Mouse (Mus musculus): ENCODE measurements around the gene Samd4b.
"Not testable (repeated sequence)": the region's sequence is repeated elsewhere in the genome, so short reads cannot be mapped to it uniquely, and the experiment has no call there.

Samd4b gene

GRCm38 (mm10) chr7:28567539-28567938, 30.4 kb downstream of the Samd4b start:
- in situ Hi-C loops (cut with MboI, MseI) = loop anchor here in 1 of 2 experiments (5.0 kb wide), 1 partner anchor 35 kb away; no protein-coding TSS in a partner anchor

GRCm38 (mm10) chr7:28565407-28565806, 32.5 kb downstream of the Samd4b start:
- in situ Hi-C loops (cut with MboI, MseI) = loop anchor here in 1 of 2 experiments (5.0 kb wide), 1 partner anchor 37 kb away; no protein-coding TSS in a partner anchor

- in situ Hi-C loops (cut with MboI, MseI) = no loop called here
Measured at GRCm38 (mm10) chr7:28562951-28563350, 35.0 kb downstream of the Samd4b start.

- in situ Hi-C loops (cut with MboI, MseI) = no loop called here
Measured at GRCm38 (mm10) chr7:28562371-28562770, 35.6 kb downstream of the Samd4b start.

- in situ Hi-C loops (cut with MboI, MseI) = no loop called here
Measured at GRCm38 (mm10) chr7:28561967-28562366, 36.0 kb downstream of the Samd4b start.

GRCm38 (mm10) chr7:28560856-28561255, 37.1 kb downstream of the Samd4b start:
- in situ Hi-C loops (cut with MboI, MseI) = no loop called here

GRCm38 (mm10) chr7:28558486-28558885, 39.5 kb downstream of the Samd4b start:
- in situ Hi-C loops (cut with MboI, MseI) = no loop called here

- in situ Hi-C loops (cut with MboI, MseI) = no loop called here
Measured at GRCm38 (mm10) chr7:28557708-28558107, 40.2 kb downstream of the Samd4b start.

GRCm38 (mm10) chr7:28557069-28557468, 40.9 kb downstream of the Samd4b start:
- in situ Hi-C loops (cut with MboI, MseI) = no loop called here

- in situ Hi-C loops (cut with MboI, MseI) = no loop called here
Measured at GRCm38 (mm10) chr7:28555939-28556535, 41.9 kb downstream of the Samd4b start.

- in situ Hi-C loops (cut with MboI, MseI) = no loop called here
Measured at GRCm38 (mm10) chr7:28553076-28553475, 44.9 kb downstream of the Samd4b start.

- in situ Hi-C loops (cut with MboI, MseI) = no loop called here
Measured at GRCm38 (mm10) chr7:28547628-28548027, 50.3 kb downstream of the Samd4b start.

GRCm38 (mm10) chr7:28547154-28547553, 50.8 kb downstream of the Samd4b start, which contains the start of gene Nccrp1:
Gene Nccrp1 (minus strand): TSS chr7:28547254.
- in situ Hi-C loops (cut with MboI, MseI) = no loop called here

GRCm38 (mm10) chr7:28546649-28547048, 51.3 kb downstream of the Samd4b start:
- in situ Hi-C loops (cut with MboI, MseI) = no loop called here

- in situ Hi-C loops (cut with MboI, MseI) = no loop called here
Measured at GRCm38 (mm10) chr7:28545891-28546210, 52.1 kb downstream of the Samd4b start.

- in situ Hi-C loops (cut with MboI, MseI) = no loop called here
Measured at GRCm38 (mm10) chr7:28545048-28545890, 52.7 kb downstream of the Samd4b start.

- in situ Hi-C loops (cut with MboI, MseI) = no loop called here
Measured at GRCm38 (mm10) chr7:28544051-28544601, 53.8 kb downstream of the Samd4b start.

GRCm38 (mm10) chr7:28540526-28540925, 57.4 kb downstream of the Samd4b start, which contains the start of gene Sycn:
Gene Sycn (plus strand): TSS chr7:28540885.
- in situ Hi-C loops (cut with MboI, MseI) = no loop called here

GRCm38 (mm10) chr7:28538886-28539285, 59.1 kb downstream of the Samd4b start:
- in situ Hi-C loops (cut with MboI, MseI) = not testable (repeated sequence)

GRCm38 (mm10) chr7:28532005-28532404, 65.9 kb downstream of the Samd4b start:
- in situ Hi-C loops (cut with MboI, MseI) = loop anchor here in 1 of 2 experiments (5.0 kb wide), 1 partner anchor 85 kb away; no protein-coding TSS in a partner anchor

GRCm38 (mm10) chr7:28527922-28528719, 69.8 kb downstream of the Samd4b start:
- in situ Hi-C loops (cut with MboI, MseI) = loop anchor here (5.0 kb wide), 3 partner anchors 51 to 81 kb away; partner anchors contain the start of genes Pak4 (in 1 of the 2) and Samd4b (in 1 of the 2)
